Mouse (Mus musculus) MEL (cell line): Measurements from ENCODE around the gene Ucp1. TPM values are rescaled to one million over a fixed set of nuclear protein-coding genes. Genes with fewer than 3 reads are reported as not detected.

Experiments used
- DNase-seq: peaks from one replicate; pipeline ENCODE4 v3.0.0; 2011; ENCODE audit warnings: low read depth, low spot score
- H3K27ac ChIP-seq: 2 replicates; pipeline ENCODE4 v1.5.1; 2012; ENCODE audit warnings: low read depth, mild to moderate bottlenecking, control low read depth, low read length, moderate library complexity; ENCODE audit not compliant: control insufficient read depth
- H3K27me3 ChIP-seq, 2 experiments: fragments of 150-350 bp in 1 of 2; sonication (generic) in 1 of 2; 2 replicates each; pipeline ENCODE4 v1.6.1; 2012; ENCODE audit warnings: low read length in 2 of 2, mild to moderate bottlenecking in 2 of 2, improper control_type of control experiment in 1 of 2, moderate library complexity in 1 of 2; ENCODE audit not compliant: insufficient read depth in 2 of 2, control insufficient read depth in 1 of 2
- H3K36me3 ChIP-seq, 2 experiments: 2 replicates each; pipeline ENCODE4 v1.6.1; 2012 to 2014; ENCODE audit warnings: low read length in 2 of 2, improper control_type of control experiment in 1 of 2, inconsistent platforms in 1 of 2, mild to moderate bottlenecking in 1 of 2; ENCODE audit not compliant: insufficient read depth in 2 of 2, control insufficient read depth in 1 of 2
- H3K4me1 ChIP-seq, 2 experiments: fragments of 150-350 bp in 1 of 2; sonication (generic) in 1 of 2; 2 replicates each; pipeline ENCODE4 v1.6.1; 2012; ENCODE audit warnings: low read length in 2 of 2, improper control_type of control experiment in 1 of 2, mild to moderate bottlenecking in 1 of 2; ENCODE audit not compliant: insufficient read depth in 2 of 2, control insufficient read depth in 1 of 2
- H3K4me3 ChIP-seq, 2 experiments: fragments of 150-350 bp in 1 of 2; sonication (generic) in 1 of 2; 2 replicates each; pipeline ENCODE4 v1.5.1; 2012; ENCODE audit warnings: low read depth in 2 of 2, low read length in 2 of 2, mild to moderate bottlenecking in 2 of 2, moderate library complexity in 2 of 2, control low read depth in 1 of 2, improper control_type of control experiment in 1 of 2; ENCODE audit not compliant: control insufficient read depth in 1 of 2, insufficient read depth in 1 of 2
- H3K79me2 ChIP-seq: 2 replicates; pipeline ENCODE4 v1.6.1; 2012; ENCODE audit warnings: mild to moderate bottlenecking, low read length, moderate library complexity; ENCODE audit not compliant: control insufficient read depth, poor library complexity, insufficient read depth
- H3K9ac ChIP-seq: 2 replicates; pipeline ENCODE4 v1.6.1; 2012; ENCODE audit warnings: low read depth, mild to moderate bottlenecking, control low read depth, low read length, moderate library complexity; ENCODE audit not compliant: control insufficient read depth, poor library complexity, severe bottlenecking
- H3K9me3 ChIP-seq: fragments of 150-350 bp; sonication (generic); replicated peaks from 2 replicates; pipeline ENCODE4 v1.6.1; 2012; ENCODE audit warnings: mild to moderate bottlenecking, low read length, improper control_type of control experiment, moderate library complexity; ENCODE audit not compliant: insufficient read depth
- CHD1 ChIP-seq: IDR thresholded peaks from 2 replicates; pipeline ENCODE4 v1.6.1; 2012; ENCODE audit warnings: low read depth, mild to moderate bottlenecking, inconsistent platforms, low read length, improper control_type of control experiment
- CHD2 ChIP-seq: IDR thresholded peaks from 2 replicates; pipeline ENCODE4 v1.6.1; 2011; ENCODE audit warnings: low read length, improper control_type of control experiment
- CTCF ChIP-seq, 3 experiments: IDR thresholded peaks in 2 of 3; conservative IDR thresholded peaks in 1 of 3; 2 replicates each; pipeline ENCODE4 v1.5.1; 2011 to 2012; ENCODE audit warnings: low read length in 3 of 3, low read depth in 2 of 3, mild to moderate bottlenecking in 2 of 3, improper control_type of control experiment in 1 of 3, inconsistent platforms in 1 of 3, mixed read lengths in 1 of 3, moderate library complexity in 1 of 3; ENCODE audit not compliant: control insufficient read depth in 1 of 3, insufficient read depth in 1 of 3, poor library complexity in 1 of 3, severe bottlenecking in 1 of 3
- ETS1 ChIP-seq: IDR thresholded peaks from 2 replicates; pipeline ENCODE4 v1.6.1; 2012; ENCODE audit warnings: low read depth, mild to moderate bottlenecking, inconsistent platforms, low read length, improper control_type of control experiment, moderate library complexity
- GATA1 ChIP-seq: IDR thresholded peaks from 2 replicates; pipeline ENCODE4 v1.6.1; 2011; ENCODE audit warnings: low read depth, low read length, improper control_type of control experiment
- MAFK ChIP-seq: IDR thresholded peaks from 2 replicates; pipeline ENCODE4 v1.6.1; 2011; ENCODE audit warnings: low read depth, mild to moderate bottlenecking, low read length, improper control_type of control experiment, borderline replicate concordance
- MAX ChIP-seq: IDR thresholded peaks from 2 replicates; pipeline ENCODE4 v1.6.1; 2011; ENCODE audit warnings: low read length, improper control_type of control experiment
- MAZ ChIP-seq: IDR thresholded peaks from 2 replicates; pipeline ENCODE4 v1.6.1; 2012; ENCODE audit warnings: low read depth, mild to moderate bottlenecking, inconsistent platforms, low read length, improper control_type of control experiment
- MEF2A ChIP-seq: IDR thresholded peaks from 2 replicates; pipeline ENCODE4 v1.6.1; 2014; ENCODE audit warnings: low read depth, mild to moderate bottlenecking, inconsistent platforms, low read length, improper control_type of control experiment; ENCODE audit not compliant: poor library complexity, insufficient replicate concordance, severe bottlenecking; ENCODE audit errors: extremely low read depth
- MYB ChIP-seq: IDR thresholded peaks from 2 replicates; pipeline ENCODE4 v1.6.1; 2011; ENCODE audit warnings: mild to moderate bottlenecking, low read depth, low read length, improper control_type of control experiment
- MYC ChIP-seq: IDR thresholded peaks from 2 replicates; pipeline ENCODE4 v1.6.1; 2011; ENCODE audit warnings: low read depth, mild to moderate bottlenecking, low read length, improper control_type of control experiment, moderate library complexity
- POLR2A ChIP-seq, 2 experiments: IDR thresholded peaks; 2 replicates each; pipeline ENCODE4 v1.6.1; 2011 to 2012; ENCODE audit warnings: low read length in 2 of 2, mild to moderate bottlenecking in 2 of 2, control low read depth in 1 of 2, improper control_type of control experiment in 1 of 2, low read depth in 1 of 2, moderate library complexity in 1 of 2; ENCODE audit not compliant: control insufficient read depth in 1 of 2, insufficient read depth in 1 of 2, poor library complexity in 1 of 2
- POLR2AphosphoS2 ChIP-seq: IDR thresholded peaks from 2 replicates; pipeline ENCODE4 v1.6.1; 2011; ENCODE audit warnings: low read length, improper control_type of control experiment
- POLR2AphosphoS5 ChIP-seq: IDR thresholded peaks from 2 replicates; pipeline ENCODE4 v1.6.1; 2012; ENCODE audit warnings: low read depth, borderline replicate concordance, mild to moderate bottlenecking, inconsistent platforms, low read length, moderate library complexity, mixed read lengths
- RAD21 ChIP-seq: IDR thresholded peaks from 2 replicates; pipeline ENCODE4 v1.6.1; 2011; ENCODE audit warnings: mild to moderate bottlenecking, low read depth, low read length, improper control_type of control experiment
- SIN3A ChIP-seq: IDR thresholded peaks from 2 replicates; pipeline ENCODE4 v1.6.1; 2012; ENCODE audit warnings: low read length, improper control_type of control experiment, inconsistent platforms
- TCF12 ChIP-seq: IDR thresholded peaks from 2 replicates; pipeline ENCODE4 v1.6.1; 2014; ENCODE audit warnings: low read depth, mild to moderate bottlenecking, inconsistent platforms, low read length, improper control_type of control experiment, moderate library complexity
- USF1 ChIP-seq: IDR thresholded peaks from 2 replicates; pipeline ENCODE4 v1.6.1; 2014; ENCODE audit warnings: low read depth, mild to moderate bottlenecking, inconsistent platforms, low read length, improper control_type of control experiment, moderate library complexity
- ZKSCAN1 ChIP-seq: IDR thresholded peaks from 2 replicates; pipeline ENCODE4 v1.6.1; 2012; ENCODE audit warnings: low read depth, mild to moderate bottlenecking, inconsistent platforms, low read length, improper control_type of control experiment, moderate library complexity
- polyA plus RNA-seq, 2 experiments: library from polyadenylated mRNA; stranded (reverse) in 1 of 2; unstranded in 1 of 2; fragments of >175 nt in 1 of 2; fragments of >200 nt in 1 of 2; gene quantifications; 2 replicates each; pipeline versions ENCODE4 v1.2.1 to v1.2.4; 2012; ENCODE audit warnings: low replicate concordance in 2 of 2, low read depth in 1 of 2; ENCODE audit not compliant: insufficient read length in 2 of 2, insufficient read depth in 1 of 2, missing spikeins in 1 of 2
- total RNA-seq: library from RNA; depleted of rRNA; stranded (reverse); fragments of 300-350 nt; gene quantifications from 2 replicates; pipeline ENCODE4 v1.2.3, GENCODE M21; 2012

The Ucp1 gene
- total and polyA plus RNA-seq, 3 experiments: not detected

- TF ChIP-seq MAZ: no peak
- no peak; the same call in 1 of the 2 replicates for TF ChIP-seq ETS1
- TF ChIP-seq POLR2A (IDR thresholded peaks at IDR 0.05; ENCODE audit: control insufficient read depth in 1 of 2, insufficient read depth in 1 of 2, low read depth in 1 of 2, low read length in 2 of 2, poor library complexity in 1 of 2): peak; percentile 74 to 80
- no peak for TF ChIP-seq CHD2
- no peak for TF ChIP-seq POLR2AphosphoS5
- no peak for TF ChIP-seq POLR2AphosphoS2
- no peak for TF ChIP-seq ZKSCAN1
- TF ChIP-seq MAX: no peak
- TF ChIP-seq SIN3A: peak; percentile 94
- no peak for TF ChIP-seq RAD21
- no peak for TF ChIP-seq GATA1
- no peak for TF ChIP-seq TCF12
Observed at GRCm38 (mm10) chr8:83331899-83332697, 41.9 kb downstream of the Ucp1 start, which contains the start of gene Elmod2 (continued).

- 0 out of 4 replicates have a peak, but pooled peaks cover 0 to 2% of the 10 kb centered on the region in 2 experiments for H3K4me1 ChIP-seq
- H3K27ac ChIP-seq: no peak overlapping the region
- peak overlapping the region; percentile 58 for H3K9ac ChIP-seq
- peaks cover 1 to 2% of the 10 kb centered on the region in 2 experiments; a peak in 1 of 4 replicates for H3K27me3 ChIP-seq
- TF ChIP-seq MYC (no peak), USF1 (no peak), CHD2 (no peak), RAD21 (no peak), MEF2A (no peak), CHD1 (no peak), MAFK (no peak), CTCF (IDR thresholded peaks at IDR 0.05 in 2 of 3, conservative IDR thresholded peaks at IDR 0.05 in 1 of 3; ENCODE audit: control insufficient read depth in 1 of 3, insufficient read depth in 1 of 3, low read depth in 2 of 3, low read length in 3 of 3, poor library complexity in 1 of 3, severe bottlenecking in 1 of 3) (no peak), MAZ (no peak), MAX (no peak), MYB (no peak)
- no peaks in the 10 kb centered on the region for H3K9me3 ChIP-seq
- H3K36me3 ChIP-seq: peaks cover 1 to 4% of the 10 kb centered on the region in 2 experiments; a peak in 2 of 4 replicates
- peaks cover 5% of the 10 kb centered on the region for H3K79me2 ChIP-seq
- H3K4me3 ChIP-seq: peak overlapping the region; percentile 41 to 80
- no peak for DNase-seq
Observed at GRCm38 (mm10) chr8:83332864-83333263, 42.7 kb downstream of the Ucp1 start.
